Mouse (Mus musculus) limb, embryonic 14.5 days (tissue): ENCODE data around the gene Morn5. TPM values are rescaled to one million over a fixed set of nuclear protein-coding genes. Genes with fewer than 3 reads are reported as not detected.

ENCODE experiments used
- ATAC-seq: fragments of 200-750 bp; cut with Nextera tagmentation; 2 replicates; pipeline ENCODE4 v1.8.0; 2017; ENCODE audit warnings: low read depth, moderate number of reproducible peaks, moderate TSS enrichment; ENCODE audit not compliant: low FRiP score
- DNase-seq: peaks from one replicate; pipeline ENCODE4 v3.0.0-alpha.2; 2015; ENCODE audit warnings: low spot score
- H3K27ac ChIP-seq: fragments of 300-500 bp; sonication (generic); replicated peaks from 2 replicates; pipeline ENCODE4 v1.5.1; 2014; ENCODE audit warnings: low read depth, mild to moderate bottlenecking, low read length, moderate library complexity, mixed read lengths
- H3K27me3 ChIP-seq: fragments of 300-500 bp; sonication (generic); 2 replicates; pipeline ENCODE4 v1.6.1; 2014; ENCODE audit warnings: low read length, mixed read lengths; ENCODE audit not compliant: control insufficient read depth, insufficient read depth
- H3K36me3 ChIP-seq: fragments of 300-500 bp; sonication (generic); 2 replicates; pipeline ENCODE4 v1.6.1; 2014; ENCODE audit warnings: mild to moderate bottlenecking, low read length, moderate library complexity, mixed read lengths; ENCODE audit not compliant: control insufficient read depth, insufficient read depth
- H3K4me1 ChIP-seq: fragments of 300-500 bp; sonication (generic); 2 replicates; pipeline ENCODE4 v1.6.1; 2014; ENCODE audit warnings: antibody characterized with exemption, low read length, mixed read lengths; ENCODE audit not compliant: control insufficient read depth, insufficient read depth
- H3K4me2 ChIP-seq: fragments of 300-500 bp; sonication (generic); replicated peaks from 2 replicates; pipeline ENCODE4 v1.6.1; 2014; ENCODE audit warnings: low read depth, mild to moderate bottlenecking, low read length, moderate library complexity; ENCODE audit not compliant: severe bottlenecking
- H3K4me3 ChIP-seq: fragments of 300-500 bp; sonication (generic); replicated peaks from 2 replicates; pipeline ENCODE4 v1.5.1; 2014; ENCODE audit warnings: low read length
- H3K9ac ChIP-seq: fragments of 300-500 bp; sonication (generic); 2 replicates; pipeline ENCODE4 v1.6.1; 2014; ENCODE audit warnings: mild to moderate bottlenecking, low read depth, low read length, moderate library complexity; ENCODE audit not compliant: severe bottlenecking
- H3K9me3 ChIP-seq: fragments of 300-500 bp; sonication (generic); 2 replicates; pipeline ENCODE4 v1.6.1; 2016; ENCODE audit warnings: low read length; ENCODE audit not compliant: control insufficient read depth
- POLR2A ChIP-seq: fragments of 200-500 bp; IDR thresholded peaks from 2 replicates; pipeline ENCODE4 v1.8.0; 2012; ENCODE audit warnings: inconsistent platforms, mild to moderate bottlenecking, moderate library complexity, borderline replicate concordance; ENCODE audit not compliant: insufficient read depth, insufficient read length; ENCODE audit errors: extremely low read depth
- WGBS: fragments of 180-500 bp; shearing (Covaris S2); extraction: QIAGEN DNeasy Blood & Tissue Kit; methylation state at CpG from one replicate; pipeline ENCODE4 v1.1.7; 2014; 5-methylcytosine and 5-hydroxymethylcytosine counted together
- polyA plus RNA-seq, 2 experiments: library from polyadenylated mRNA; depleted of rRNA in 1 of 2; stranded (reverse) in 1 of 2; unstranded in 1 of 2; fragments of >200 nt; fragmentation: Nextera tagmentation in 1 of 2; extraction: Ambion mirVana in 1 of 2; gene quantifications; 2 replicates each; pipeline versions ENCODE4 v1.2.1 to v1.2.3; 2012 to 2014

The Morn5 gene
- polyA plus RNA-seq, 2 experiments = 0.19 TPM; not detected in 1

DNA sequence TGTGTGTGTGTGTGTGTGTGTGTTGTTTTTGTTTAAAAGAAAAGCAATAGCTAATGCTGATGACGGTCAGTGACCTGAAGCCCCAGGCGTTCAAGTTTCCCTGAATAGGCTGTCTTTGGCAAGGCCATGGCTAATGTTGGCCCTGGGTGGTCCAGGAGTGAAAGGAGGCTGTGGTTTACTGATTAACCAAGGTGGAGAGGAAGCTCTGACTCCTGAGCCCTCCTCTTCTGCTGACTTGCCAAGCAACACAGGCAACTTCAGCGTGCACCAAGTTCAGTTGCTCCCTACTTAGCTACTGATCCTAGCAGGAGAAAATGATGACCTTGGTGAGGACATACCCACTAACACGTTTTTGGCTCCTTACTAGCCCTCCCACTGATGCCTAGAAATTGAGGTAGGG, 43.5 kb downstream of the Morn5 start:
- no peak for DNase-seq
- H3K9ac ChIP-seq = no peak overlapping the region

DNA sequence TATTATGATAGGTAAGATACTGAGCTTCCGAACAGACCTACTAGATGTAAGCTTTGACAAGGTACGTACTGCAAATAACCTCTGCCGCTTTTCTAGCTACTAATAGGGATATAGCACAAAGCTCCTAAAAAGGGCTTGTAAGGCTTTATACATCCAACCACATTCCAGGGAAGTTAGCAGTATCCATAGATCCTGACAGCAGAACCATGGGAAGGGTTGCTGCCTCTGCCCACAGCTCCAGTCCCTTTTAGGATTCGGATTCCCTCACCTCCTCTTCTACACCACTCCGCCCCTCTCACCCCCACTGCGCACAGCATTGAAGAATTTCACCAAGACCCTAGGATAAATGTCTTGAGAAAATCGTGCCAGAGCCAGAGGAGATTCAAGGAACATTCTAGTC, 44.0 kb downstream of the Morn5 start:
- ATAC-seq (no peak), DNase-seq (no peak)
- Histone ChIP-seq H3K9me3 (no peaks in the 10 kb centered on the region), H3K4me1 (peaks cover 8% of the 10 kb centered on the region), H3K36me3 (no peaks in the 10 kb centered on the region), H3K27ac (no peak overlapping the region), H3K9ac (no peak overlapping the region), H3K27me3 (peaks cover 87% of the 10 kb centered on the region), H3K4me2 (no peak overlapping the region), H3K4me3 (no peak overlapping the region)
- WGBS = 17% methylated on average over 7 of the region's 7 CpGs
- no peak for TF ChIP-seq POLR2A

More for the DNA sequence above, 43.5 kb downstream of the Morn5 start:
- no peak for ATAC-seq
- Histone ChIP-seq H3K4me1 (peaks cover 8% of the 10 kb centered on the region), H3K9me3 (no peaks in the 10 kb centered on the region), H3K4me2 (no peak overlapping the region), H3K27ac (no peak overlapping the region), H3K4me3 (no peak overlapping the region), H3K36me3 (no peaks in the 10 kb centered on the region), H3K27me3 (peaks cover 81% of the 10 kb centered on the region)
- no peak for TF ChIP-seq POLR2A
- WGBS = 4% methylated on average over 4 of the region's 4 CpGs

DNA sequence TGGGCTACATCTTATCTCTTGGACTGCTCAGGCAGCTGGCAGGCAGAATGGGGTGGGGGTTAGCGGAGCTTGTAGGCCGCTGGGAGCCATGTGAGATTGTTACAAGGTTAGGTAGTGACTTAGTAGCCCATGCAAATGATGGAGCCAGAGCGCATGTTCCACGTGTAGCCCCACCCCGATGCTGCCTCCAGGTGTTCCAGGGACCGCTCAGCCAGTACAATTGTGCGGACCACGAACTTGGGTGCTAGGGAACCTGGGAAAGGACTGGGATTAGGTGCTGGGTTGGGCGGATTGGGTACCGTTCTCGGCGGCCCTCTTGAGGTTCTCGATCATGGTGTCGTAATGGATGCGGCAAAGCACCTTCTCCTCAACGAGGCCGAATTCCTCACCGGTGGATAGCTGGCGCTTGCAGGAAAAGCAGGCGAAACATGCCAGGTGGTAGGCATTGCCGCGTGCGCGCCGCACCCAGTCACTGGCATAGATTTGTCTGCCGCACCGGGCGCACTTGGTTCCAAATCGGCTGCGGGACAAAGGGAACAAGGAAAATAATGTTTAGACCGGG, 44.7 kb downstream of the Morn5 start:
- DNase-seq = no peak
- no peak overlapping the region for H3K4me3 ChIP-seq
- no peak for TF ChIP-seq POLR2A

DNA sequence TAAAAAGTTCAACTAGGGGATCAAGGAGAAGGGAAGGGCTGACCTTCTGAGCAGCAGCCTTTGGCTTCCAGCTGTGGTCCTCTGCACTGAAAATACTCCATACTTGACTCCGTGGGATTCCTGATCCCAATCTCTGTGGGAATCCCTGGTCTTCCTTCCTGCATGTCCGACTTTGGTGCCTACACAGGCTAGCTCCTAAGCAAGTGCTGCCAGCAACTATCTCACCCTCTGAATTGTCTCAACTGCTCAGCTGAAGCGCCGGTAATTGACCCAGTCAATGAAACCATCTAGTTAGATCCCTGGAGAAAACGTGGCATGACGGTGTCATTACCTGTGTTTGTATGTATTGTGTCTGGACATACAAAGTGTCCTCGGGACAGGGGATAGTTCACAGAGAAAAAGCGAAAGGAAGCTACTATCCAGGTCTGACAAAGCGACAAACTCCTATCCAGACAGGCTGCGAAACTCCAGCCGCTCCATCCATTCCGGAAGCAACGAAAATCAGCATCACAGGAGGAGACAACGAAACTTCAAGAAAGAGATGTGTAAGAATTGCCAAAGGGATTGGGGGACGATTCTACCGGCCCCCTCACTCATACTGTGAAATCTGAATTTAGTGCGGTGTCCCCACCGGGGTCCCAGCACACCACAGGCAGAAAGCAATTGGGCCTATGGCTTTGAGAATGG, 48.0 kb downstream of the Morn5 start:
- H3K4me2 ChIP-seq = no peak overlapping the region

More for the DNA sequence above, 44.7 kb downstream of the Morn5 start:
- peaks cover 8% of the 10 kb centered on the region for H3K4me1 ChIP-seq
- no peaks in the 10 kb centered on the region for H3K9me3 ChIP-seq
- 3% methylated on average over 31 of the region's 31 CpGs for WGBS
- H3K9ac ChIP-seq = no peak overlapping the region
- no peak overlapping the region for H3K4me2 ChIP-seq
- no peak for ATAC-seq
- no peaks in the 10 kb centered on the region for H3K36me3 ChIP-seq
- peaks cover 94% of the 10 kb centered on the region for H3K27me3 ChIP-seq
- H3K27ac ChIP-seq = no peak overlapping the region

DNA sequence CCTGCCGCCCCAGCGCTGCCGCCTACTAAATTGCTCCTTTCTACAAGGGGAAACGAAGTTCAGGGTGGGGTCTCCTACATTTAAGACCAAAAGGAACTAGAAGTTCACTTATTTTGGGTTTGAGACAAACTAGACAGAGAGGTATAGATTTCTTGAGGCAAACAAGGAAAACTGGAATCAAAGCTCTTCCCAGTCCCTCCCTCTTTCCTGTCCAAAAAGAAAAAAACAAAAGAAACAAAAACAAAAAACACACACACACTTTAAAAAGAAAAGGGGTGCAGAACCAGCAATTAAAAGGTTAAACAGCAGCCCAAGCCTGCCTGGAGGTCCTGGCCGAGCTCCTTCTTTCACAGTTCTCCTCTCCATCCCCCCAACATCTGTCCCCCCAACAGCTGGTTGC, 48.8 kb downstream of the Morn5 start:
- peaks cover 100% of the 10 kb centered on the region for H3K27me3 ChIP-seq
- ATAC-seq = no peak
- H3K9me3 ChIP-seq = no peaks in the 10 kb centered on the region
- no peak overlapping the region for H3K4me2 ChIP-seq
- 5% methylated on average over 5 of the region's 5 CpGs for WGBS
- TF ChIP-seq POLR2A = no peak
- no peak overlapping the region for H3K27ac ChIP-seq
- H3K36me3 ChIP-seq = no peaks in the 10 kb centered on the region
- H3K4me1 ChIP-seq = peaks cover 10% of the 10 kb centered on the region
- H3K9ac ChIP-seq = no peak overlapping the region
- no peak overlapping the region for H3K4me3 ChIP-seq
- no peak for DNase-seq

More for the DNA sequence above, 48.0 kb downstream of the Morn5 start:
- Histone ChIP-seq H3K9ac (no peak overlapping the region), H3K4me3 (no peak overlapping the region), H3K27ac (no peak overlapping the region), H3K27me3 (peaks cover 100% of the 10 kb centered on the region), H3K36me3 (no peaks in the 10 kb centered on the region), H3K9me3 (no peaks in the 10 kb centered on the region), H3K4me1 (peaks cover 2% of the 10 kb centered on the region; the same call in 1 of the 2 replicates)
- WGBS = 6% methylated on average over 18 of the region's 18 CpGs
- ATAC-seq = no peak
- TF ChIP-seq POLR2A = no peak
- DNase-seq = no peak
